Mouse (Mus musculus) lung, postnatal 0 days (tissue): Measurements from ENCODE around the gene Cntnap2.

Experiments used
- CTCF ChIP-seq: IDR thresholded peaks from 2 replicates; pipeline ENCODE4 v1.5.1; 2016; ENCODE audit warnings: antibody characterized with exemption, mild to moderate bottlenecking
- EP300 ChIP-seq: IDR thresholded peaks from 2 replicates; pipeline ENCODE4 v1.6.1; 2016; ENCODE audit warnings: antibody characterized with exemption, mild to moderate bottlenecking, control low read depth

DNA sequence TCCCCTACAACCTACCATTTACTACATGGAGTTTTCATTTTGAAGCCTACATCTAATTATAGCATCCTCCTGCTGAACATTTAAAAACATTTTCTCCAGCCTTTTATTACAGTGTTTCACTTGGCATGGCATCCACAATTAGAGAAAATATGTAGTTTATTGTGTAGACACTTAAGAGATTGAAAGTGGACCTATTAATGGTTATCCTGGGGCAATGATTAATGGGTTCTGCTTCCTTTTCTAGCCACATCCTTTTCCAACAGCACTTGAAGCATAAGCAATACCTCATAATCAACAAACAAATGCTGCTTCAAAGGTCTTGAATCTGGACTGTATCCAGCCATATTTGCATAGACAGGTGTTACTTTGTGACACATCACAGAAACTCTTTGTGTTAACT, 1360.7 kb downstream of the Cntnap2 start:
- TF ChIP-seq CTCF (no peak), EP300 (no peak)
